Mouse (Mus musculus) frontal cortex, postnatal 36 days (tissue): ENCODE results near the gene Hormad2.

Experiments used
- DNase-seq, 2 experiments: peaks; one replicate each; pipeline ENCODE4 v3.0.0; 2022; ENCODE audit warnings: low spot score in 2 of 2

Hormad2 gene

DNA sequence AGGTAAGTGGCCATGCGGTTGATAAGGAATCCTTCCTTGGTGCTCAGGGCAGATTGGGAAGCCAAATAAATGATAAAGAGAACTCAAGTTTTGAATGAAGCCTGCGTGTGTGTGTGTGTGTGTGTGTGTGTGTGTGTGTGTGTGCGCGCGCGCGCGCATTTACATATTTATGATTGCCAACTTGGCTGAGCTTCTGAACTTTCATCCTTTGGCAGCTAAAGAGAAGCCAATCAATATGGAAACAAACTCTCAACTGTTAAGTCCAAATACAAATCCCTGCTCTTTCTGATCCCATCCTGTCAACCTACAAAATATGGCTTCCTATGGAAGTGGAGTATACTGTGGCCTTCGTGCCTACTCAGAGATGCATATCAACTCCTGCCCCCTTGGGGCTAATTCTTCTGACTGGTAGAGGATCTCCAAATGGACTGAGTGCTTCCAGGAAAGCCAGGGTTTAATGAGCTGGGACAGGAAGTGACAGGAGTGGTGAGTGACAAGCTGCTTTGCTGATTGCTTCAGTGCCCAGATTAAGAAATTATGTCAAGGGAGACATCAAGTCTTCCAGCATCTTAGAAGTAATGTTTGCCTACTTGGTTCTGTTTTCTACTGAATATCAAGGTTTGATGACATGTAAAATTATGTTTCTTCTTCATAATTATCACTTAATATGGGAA is 5.4 kb upstream of the Hormad2 start:
- no peak for DNase-seq

DNA sequence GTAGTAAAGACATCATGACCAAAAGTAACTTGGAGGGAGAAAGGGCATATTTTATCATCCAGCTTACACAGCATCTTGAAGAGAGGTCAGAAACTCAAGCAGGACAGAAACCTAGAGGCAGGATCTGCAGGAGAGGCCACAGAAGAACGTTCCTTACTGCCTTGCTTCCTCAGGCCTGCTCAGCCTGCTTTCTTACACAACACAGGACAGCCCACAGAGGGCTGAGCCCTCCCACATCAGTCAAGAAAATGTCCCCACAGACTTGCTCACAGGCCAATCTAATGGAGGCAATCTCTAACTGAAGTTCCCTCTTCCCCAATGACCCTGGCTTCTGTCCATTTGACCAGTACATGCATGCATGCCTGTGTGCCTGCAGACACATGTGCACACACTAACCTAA is 1.4 kb upstream of the Hormad2 start:
- no peak for DNase-seq

DNA sequence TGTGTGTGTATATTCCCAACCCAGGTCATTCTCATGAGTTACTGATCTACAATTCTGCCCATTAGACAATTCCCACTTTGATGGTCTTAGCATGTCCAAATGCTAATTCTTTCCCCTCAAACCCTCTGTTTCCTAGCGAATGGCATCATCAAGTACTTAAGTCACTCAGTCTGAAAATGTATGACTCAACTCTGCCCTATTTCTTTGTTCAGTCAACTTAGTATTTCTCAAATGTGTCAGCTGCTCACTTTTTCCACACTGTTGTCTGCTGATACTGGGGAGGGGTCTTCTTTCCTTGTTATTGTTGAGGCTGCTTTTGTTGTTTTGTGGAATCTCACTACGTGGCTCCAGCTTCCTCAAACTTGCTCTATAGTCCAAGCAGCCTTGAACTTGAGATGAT is 2.7 kb downstream of the Hormad2 start:
- no peak for DNase-seq

DNA sequence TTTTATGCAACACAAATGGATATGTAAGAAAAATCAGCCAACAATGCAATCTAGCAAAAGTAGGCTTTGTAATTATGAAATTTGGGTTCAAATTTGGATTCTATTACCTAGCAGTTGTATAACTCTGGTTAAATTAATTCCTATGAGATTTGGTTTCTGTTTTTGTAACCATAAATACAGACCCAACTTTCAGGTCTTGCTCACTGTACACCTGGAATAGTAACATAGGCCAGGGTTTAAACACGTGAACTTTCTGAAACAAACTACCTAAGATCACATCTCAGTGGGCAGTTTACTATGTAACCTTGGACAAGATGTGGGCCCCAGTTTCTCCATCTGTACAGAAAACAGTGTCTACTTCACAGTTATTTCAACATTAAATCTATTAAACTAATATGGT is 3.6 kb downstream of the Hormad2 start:
- DNase-seq: no peak

DNA sequence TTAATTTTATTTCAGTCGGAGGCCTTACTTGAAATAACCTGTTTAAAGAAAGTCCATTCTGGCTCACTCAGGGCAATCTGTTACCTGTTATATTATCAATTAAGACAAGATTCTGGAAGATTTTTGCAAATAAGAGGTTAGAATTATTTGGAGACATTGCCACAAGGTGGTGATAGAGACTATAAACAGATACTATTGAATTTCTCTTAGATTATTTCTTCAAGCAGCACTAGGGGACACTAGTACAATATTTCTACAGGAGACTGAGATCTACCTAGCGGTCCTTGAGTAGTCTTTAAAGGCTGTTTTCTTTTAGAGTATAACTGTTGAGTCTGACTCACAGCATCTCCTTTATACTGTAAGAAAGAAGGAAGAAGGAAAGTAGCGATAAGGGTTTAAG is 4.3 kb downstream of the Hormad2 start:
- no peak for DNase-seq

DNA sequence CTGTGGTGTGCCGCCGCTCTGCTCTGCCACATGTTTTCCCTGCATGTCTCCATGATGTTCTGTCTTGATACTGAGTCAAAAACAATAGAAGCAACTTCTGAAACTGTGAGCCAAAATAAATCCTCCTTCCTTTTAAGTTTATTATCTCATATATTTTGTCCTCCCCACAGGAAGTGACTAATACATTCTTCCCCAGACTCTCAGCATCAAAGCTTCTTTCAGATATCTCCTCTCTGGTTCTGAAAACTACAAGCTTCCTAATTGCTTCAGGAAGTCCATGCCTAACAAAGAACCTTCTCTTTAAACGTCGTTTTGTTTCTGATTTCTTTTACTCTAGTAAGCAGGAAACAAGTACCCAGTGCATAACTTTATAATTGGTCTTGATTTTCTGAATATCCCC is 6.4 kb downstream of the Hormad2 start:
- DNase-seq: no peak

DNA sequence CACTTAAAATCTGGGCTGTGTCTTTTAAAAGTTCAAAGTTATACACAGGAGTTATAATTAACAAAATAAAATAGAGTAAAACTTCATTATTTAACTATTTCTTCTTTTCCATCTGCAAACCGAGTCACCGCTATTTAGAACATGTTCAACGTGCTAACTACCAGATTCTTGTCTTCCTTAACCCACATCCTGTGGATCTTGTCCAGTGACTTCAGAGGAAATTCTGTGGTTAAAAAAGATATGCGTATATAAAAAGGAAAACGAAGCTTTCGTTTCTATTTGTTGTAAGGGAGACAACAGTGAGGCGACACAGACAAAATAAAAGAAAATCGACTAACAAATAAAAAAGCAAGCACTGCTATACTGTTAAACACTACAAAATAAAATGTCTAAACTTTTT is 17.1 kb downstream of the Hormad2 start:
- DNase-seq: no peak

DNA sequence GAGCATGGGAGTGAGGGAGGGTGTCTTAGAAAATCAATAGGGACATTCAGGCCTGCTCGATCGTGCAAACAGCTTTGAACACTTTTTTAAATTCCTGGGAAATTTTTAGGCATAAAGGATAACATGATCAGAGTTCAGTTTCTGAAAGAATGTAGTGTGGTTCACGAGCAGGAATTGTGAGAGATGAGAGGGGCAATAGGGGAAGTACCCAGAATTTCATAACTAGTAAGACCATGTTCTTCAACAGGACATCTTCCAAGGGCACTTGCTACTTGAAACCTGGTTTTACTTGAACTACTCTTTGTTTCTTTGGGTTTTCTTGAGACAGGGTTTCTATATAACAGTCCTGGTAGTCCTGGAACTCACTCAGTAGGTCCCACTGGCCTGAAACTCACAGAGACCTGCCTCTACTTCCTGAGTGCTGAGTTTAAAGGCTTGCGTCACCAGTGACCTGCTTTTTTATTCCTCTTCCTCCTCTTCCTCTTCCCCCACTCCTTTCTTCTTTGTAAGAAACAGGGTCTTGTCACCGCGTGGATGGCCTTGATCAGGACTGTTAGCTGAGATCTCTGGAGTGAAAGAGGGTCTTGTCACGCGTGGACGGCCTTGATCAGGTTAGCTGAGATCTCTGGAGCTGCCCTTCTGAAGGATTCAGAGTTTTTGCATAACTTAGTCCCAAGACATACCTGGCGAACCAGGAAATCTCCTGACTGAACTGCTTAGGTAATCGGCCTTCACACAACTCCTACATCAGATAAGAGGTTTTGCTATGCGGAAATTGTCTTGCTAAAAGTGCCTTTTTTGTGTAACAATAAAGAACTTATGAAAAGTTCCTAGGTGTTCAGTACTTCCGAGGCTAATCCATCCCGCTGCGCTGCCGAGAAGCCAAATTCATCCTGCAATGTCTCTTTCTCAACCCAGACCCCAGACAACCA is 18.1 kb downstream of the Hormad2 start:
- DNase-seq: no peak

DNA sequence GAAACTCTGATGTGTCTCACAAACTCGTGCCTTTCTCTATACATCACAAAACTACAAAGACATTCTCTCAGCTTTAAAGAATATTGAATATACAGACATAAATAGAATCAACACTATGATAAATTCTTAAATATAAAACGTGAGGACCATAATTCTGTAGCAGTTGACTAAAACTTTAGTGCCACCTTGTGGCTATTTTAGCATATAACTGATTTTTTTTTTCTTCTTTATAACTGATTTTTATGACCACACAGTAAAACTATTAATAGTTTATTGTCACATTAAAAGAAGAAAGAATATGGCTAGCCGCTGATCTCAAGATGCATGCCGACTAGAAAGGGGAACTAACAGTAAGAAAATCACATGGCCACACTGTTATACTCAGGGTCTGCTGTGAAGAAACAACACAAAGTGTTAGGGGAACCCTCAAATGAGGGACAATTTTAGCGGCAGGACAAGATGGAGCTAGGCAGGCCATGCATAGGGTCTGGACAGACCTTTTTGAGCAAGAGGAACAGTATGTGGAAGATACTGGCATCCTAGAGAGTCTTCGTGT is 18.9 kb downstream of the Hormad2 start:
- no peak for DNase-seq

DNA sequence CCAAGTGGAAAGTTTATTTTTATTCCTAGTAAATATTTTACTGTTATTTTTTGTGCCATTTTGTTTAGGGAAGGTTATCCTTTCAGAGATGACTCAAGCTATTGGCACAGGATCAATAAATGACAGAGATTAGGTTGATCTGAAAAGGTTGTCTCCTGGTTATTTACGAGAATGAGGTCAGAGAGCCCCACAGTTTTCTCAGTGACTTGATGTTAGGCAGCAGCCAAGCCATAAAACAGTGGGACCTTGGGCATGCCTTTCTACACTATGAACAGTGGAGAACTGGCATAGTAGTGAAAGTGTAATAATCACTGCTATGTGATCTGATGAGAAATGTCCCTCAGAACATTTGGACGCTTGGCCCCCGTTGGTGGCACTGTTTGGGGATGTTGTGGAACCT is 22.9 kb downstream of the Hormad2 start:
- no peak for DNase-seq

DNA sequence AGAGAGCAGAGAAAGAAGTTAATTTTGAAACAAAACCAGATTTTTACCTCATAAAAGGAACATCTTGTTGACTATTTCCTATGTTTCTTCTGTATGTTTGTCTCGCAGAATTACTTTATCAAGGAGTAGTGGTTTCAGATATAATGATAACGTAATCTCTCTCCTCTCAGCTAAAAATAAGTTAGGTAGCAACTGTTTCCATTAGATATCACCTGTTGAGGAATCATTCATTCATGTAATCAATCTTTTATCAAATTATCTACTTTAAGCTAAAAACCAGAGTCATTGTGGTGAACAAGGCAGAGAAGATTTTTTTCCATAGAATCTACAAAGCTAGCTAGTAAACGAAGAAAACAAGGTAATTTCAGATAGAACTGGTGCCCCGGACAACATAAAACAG is 28.6 kb downstream of the Hormad2 start:
- DNase-seq: no peak

DNA sequence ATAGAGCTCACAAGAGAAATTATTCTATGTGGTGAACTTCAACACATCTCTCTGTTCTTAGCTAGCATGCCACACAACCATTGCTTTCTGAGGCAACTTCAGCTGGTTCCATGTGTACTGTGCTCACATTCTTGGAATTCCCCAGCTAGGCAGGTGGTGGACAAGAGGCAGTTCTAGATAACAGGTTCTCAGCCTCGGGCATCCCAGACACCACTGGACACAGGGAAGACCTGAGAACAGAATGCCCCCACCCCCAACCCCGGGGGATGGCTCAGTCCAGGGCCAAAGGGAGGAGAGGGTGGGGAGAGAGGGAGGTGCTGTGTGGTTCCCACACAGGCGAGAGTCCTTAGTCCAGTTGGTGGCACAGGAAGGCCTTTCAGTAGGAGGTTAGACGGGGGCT is 36.6 kb downstream of the Hormad2 start:
- DNase-seq: no peak

DNA sequence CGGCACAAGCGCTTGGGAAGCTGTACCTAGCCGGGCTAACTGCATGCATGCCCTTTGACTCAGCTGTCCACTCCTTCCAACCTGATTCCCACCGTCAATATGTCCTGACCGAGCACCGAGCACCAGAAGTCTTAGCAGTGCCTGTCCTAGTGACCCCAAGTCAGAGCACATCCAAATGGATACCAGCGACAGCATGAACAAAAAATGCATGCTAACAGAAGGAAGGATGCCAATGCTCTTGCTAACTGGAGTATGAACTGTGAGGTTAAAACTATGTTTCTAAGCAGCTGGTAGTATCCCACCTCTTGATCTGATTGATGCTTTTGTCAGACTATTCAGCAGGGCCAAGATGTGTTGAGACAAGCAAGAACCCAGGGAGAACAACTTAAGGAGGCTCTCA is 37.5 kb downstream of the Hormad2 start:
- no peak for DNase-seq

DNA sequence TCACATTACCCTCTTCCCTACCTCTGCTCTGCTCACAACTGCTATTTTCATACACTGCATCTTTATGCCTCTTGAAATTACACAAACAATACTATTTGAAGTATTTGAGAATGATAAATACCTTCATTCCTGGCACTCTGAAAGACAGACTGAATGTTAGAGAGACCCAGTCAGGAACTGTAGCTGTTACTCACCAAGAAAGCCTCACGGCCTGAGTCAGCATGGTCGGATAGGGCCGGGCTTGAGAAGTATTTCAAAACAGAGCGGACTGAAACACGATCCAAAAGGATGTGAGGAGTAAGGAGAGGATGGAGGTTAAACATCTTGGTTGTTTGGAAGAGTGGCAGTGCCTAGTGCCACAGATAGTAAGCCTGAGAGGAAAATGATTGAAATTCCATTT is 39.7 kb downstream of the Hormad2 start:
- no peak for DNase-seq

DNA sequence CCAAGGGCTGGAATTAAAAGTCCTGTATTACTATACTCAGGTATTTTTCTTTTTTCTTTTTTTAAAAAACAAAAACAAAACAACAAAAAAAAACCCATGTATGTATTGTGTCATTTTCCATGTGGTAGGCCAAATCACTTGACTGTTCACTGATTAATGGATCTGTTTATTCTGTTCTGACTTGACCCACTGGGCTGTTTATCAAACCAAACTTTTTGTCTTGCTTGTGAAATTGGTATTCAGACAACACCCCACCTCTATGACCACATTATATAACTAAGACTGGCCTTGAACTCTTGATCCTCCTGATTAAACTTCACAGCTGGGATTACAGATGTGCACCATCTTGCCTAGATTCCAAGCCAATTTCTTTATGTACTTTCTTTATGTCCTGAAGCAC is 46.7 kb downstream of the Hormad2 start:
- DNase-seq: no peak

DNA sequence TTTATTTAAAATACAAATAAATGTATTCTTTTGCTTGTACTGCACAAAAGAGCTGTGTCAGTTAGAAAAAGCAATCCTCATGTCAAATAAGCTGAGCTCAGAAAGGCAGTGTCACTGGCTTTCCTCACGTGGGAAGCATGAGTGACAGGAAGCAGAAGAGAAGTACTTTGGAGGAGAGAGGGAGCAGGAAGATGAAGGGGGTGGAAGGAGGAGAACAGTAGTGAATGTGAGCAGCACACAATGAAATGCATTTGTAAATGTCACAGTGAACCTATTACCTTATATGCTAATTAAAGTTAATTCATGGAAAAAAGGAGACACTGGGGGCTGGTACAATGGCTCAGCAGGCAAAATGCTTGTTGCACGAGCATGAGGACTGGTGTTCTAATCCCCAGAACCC is 52.9 kb downstream of the Hormad2 start:
- no peak for DNase-seq

DNA sequence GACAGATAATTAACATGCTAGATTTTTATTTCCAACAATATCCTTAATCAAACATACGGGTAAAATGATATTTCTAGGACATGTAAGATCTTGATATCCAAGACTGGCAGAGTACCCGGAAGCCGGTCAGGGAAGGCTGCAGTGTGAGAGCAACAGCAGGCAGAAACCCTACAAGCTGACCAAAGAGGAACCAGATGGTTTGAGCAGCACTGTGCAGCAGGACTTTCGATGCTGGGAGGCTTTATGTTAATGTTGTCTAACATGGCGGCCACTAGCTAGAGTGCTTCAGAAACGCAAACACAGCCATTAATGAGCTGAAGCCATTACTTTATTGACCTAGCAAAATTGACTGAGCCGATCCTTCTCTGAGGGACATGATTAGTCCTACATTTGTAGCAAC is 58.6 kb downstream of the Hormad2 start:
- no peak for DNase-seq

DNA sequence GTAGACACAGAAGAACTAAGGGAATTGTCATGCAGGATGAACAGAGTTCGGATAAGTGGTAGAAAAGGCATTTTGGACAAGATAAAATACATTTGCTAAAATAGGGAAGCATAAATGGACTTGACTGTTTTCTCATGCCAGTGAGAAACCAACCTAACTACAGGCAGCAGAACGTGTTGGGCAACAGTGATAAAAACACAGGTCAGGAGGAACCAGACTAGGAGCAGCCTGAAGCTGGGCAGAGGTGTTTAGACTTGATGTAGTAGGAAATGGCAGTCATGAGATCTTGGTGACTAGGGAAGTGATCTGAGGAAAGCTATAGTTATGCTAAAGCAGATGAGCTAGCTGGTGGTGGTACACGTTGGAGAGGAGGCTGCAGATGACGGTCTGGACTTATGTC is 61.0 kb downstream of the Hormad2 start:
- DNase-seq: no peak

DNA sequence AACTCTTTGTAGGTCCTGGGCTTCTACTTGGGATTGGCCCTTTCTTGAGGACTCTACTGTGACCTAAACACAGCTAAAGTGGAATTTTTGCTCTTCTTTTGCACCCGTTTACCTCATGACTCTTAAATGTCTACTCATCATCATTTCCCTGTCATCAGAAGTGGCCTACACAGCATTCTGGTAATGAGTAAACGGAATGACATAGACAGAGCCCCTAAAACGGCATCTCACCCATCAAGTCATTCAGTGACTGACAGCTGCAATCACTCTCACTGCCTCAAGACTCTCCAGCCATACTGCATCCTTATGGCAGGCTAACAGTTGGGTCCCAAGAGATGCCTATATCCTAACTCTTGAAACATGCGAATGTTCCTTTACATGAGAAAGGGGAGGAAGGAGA is 74.5 kb downstream of the Hormad2 start:
- no peak for DNase-seq

DNA sequence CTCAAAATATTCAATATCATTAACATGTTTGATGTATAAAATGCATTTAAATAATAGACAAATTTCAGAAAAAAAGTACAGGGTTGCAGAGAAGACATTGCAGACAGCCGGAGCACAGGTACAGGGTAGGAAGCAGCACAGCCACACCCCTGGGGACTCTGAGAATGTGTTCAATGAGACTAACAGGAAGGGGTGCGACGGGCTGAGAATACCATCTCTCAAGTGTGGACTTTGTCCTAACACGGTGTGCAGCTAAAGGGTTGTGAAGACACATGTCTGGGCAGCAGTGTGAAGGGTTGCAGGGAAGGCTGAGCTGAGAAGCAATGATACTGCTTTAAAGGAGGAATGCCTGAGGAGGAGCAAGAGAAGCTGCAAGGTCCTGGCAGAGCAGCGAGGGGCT is 85.5 kb downstream of the Hormad2 start:
- no peak for DNase-seq

DNA sequence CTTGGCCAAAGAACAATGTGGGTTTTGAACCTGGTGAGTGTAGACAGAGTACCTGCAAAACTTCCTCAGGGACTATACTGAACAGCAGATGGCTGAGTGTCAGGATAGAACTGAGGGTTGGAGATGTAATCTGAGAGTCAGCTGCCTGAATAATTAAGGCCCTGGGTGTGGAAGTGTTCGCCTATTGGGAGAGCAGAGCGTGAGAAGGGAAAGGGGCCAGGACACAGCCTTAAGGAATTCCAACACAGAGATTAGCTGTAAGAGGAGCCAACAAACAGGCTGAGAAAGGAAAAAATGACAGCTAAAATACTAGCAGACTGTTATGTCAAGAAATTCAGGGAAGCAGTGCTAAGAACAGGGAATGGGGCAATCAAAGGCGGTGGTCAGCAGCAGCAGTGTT is 88.3 kb downstream of the Hormad2 start:
- DNase-seq: no peak

DNA sequence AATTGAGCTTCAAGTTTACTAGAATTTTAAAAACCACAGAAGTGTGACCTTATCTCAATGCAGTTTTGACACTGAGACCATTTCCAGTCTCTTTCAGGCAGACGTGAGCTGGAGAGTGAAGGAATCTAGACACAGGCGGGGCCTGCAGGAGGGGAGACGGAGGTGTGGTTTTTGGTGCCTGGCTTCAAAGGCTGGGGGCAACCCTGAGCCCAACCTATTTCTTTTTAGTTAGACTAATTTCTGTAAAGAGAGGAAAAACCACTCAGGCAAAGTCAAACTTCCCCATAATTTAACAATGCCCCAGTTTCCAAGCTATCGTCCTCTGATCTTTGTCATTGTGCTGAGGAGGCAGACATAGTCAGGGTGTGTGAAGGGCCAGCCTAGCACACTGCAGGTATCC is 97.0 kb downstream of the Hormad2 start:
- DNase-seq: no peak

DNA sequence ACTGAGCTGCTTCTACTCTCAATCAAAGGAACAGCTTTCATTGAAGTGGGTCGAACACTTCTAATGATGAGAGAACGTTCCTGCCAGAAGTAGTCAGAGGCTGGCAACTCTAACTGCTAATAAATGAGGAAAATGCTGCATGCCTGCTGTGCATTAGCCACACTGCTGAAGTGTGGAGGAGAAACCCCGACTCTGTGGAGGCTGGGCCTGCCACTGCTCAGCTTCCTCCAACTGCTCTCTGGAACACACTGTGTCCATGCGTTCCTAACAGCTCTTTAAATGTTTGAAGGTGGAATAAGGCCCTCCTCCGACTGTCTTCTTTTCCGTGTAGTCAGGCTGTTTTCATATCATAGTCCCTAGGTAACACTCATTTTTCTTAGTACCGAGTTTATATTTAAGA is 98.9 kb downstream of the Hormad2 start:
- DNase-seq: no peak
